Mouse (Mus musculus) ES-E14 (cell line): ENCODE results near the gene Trio. TPM values are rescaled to one million over a fixed set of nuclear protein-coding genes. Genes with fewer than 3 reads are reported as not detected.

Experiments
- DNase-seq: peaks from one replicate; pipeline ENCODE4 v3.0.0-alpha.2; 2013; ENCODE audit warnings: low read depth, low spot score
- H3K27ac ChIP-seq: 2 replicates; pipeline ENCODE4 v1.5.1; 2012; ENCODE audit warnings: low read depth, mild to moderate bottlenecking, low read length, moderate library complexity, mixed read lengths; ENCODE audit not compliant: poor library complexity, insufficient read depth, severe bottlenecking
- H3K36me3 ChIP-seq: 2 replicates; pipeline ENCODE4 v1.6.1; 2012; ENCODE audit warnings: mild to moderate bottlenecking, low read length, moderate library complexity, mixed read lengths; ENCODE audit not compliant: control insufficient read depth, poor library complexity, insufficient read depth, severe bottlenecking
- H3K4me1 ChIP-seq, 2 experiments: fragments of 150-350 bp in 1 of 2; sonication (generic) in 1 of 2; 2 replicates each; pipeline ENCODE4 v1.6.1; 2012; ENCODE audit warnings: low read length in 2 of 2, mild to moderate bottlenecking in 1 of 2, mixed read lengths in 1 of 2; ENCODE audit not compliant: control insufficient read depth in 2 of 2, insufficient read depth in 2 of 2, poor library complexity in 1 of 2
- H3K4me3 ChIP-seq, 2 experiments: fragments of 150-350 bp in 1 of 2; sonication (generic) in 1 of 2; 2 replicates each; pipeline ENCODE4 v1.5.1; 2012; ENCODE audit warnings: low read length in 2 of 2, low read depth in 1 of 2, mild to moderate bottlenecking in 1 of 2, mixed read lengths in 1 of 2; ENCODE audit not compliant: insufficient read depth in 1 of 2, poor library complexity in 1 of 2, severe bottlenecking in 1 of 2
- H3K9ac ChIP-seq: 2 replicates; pipeline ENCODE4 v1.6.1; 2012; ENCODE audit warnings: low read depth, mild to moderate bottlenecking, low read length, mixed read lengths; ENCODE audit not compliant: poor library complexity, insufficient read depth, severe bottlenecking
- H3K9me3 ChIP-seq: fragments of 150-350 bp; sonication (generic); 2 replicates; pipeline ENCODE4 v1.6.1; 2012; ENCODE audit warnings: low read depth, mild to moderate bottlenecking, low read length; ENCODE audit not compliant: control insufficient read depth, insufficient read depth
- CHD2 ChIP-seq: IDR thresholded peaks from 2 replicates; pipeline ENCODE4 v1.6.1; 2014; ENCODE audit warnings: mild to moderate bottlenecking, low read depth, low read length, inconsistent platforms
- HCFC1 ChIP-seq: IDR thresholded peaks from 2 replicates; pipeline ENCODE4 v1.6.1; 2012; ENCODE audit warnings: low read length, inconsistent platforms, borderline replicate concordance; ENCODE audit not compliant: insufficient read depth
- MAFK ChIP-seq: IDR thresholded peaks from 2 replicates; pipeline ENCODE4 v1.6.1; 2014; ENCODE audit warnings: mild to moderate bottlenecking, low read depth, low read length, inconsistent platforms; ENCODE audit not compliant: insufficient read depth
- ZC3H11A ChIP-seq: IDR thresholded peaks from 2 replicates; pipeline ENCODE4 v1.6.1; 2012; ENCODE audit warnings: low read depth, mild to moderate bottlenecking, inconsistent platforms, low read length, borderline replicate concordance
- ZNF384 ChIP-seq: IDR thresholded peaks from 2 replicates; pipeline ENCODE4 v1.6.1; 2012; ENCODE audit warnings: low read depth, low read length, inconsistent platforms
- in situ Hi-C, 2 experiments: fragments of 600-800 bp; cut with MboI; formaldehyde crosslinking; loops; one replicate each; pipeline ENCODE4 v1.15.1; 2025; ENCODE audit warnings: low sequenced_read_pairs in 2 of 2, inconsistent platforms in 1 of 2; ENCODE audit not compliant: unreplicated experiment in 2 of 2
- total RNA-seq: library from RNA; depleted of rRNA; stranded (reverse); fragments of 300-350 nt; gene quantifications from 2 replicates; pipeline ENCODE4 v1.2.3, GENCODE M21; 2012

Gene Trio
- total RNA-seq, 1 experiment: 34.4 TPM

DNA sequence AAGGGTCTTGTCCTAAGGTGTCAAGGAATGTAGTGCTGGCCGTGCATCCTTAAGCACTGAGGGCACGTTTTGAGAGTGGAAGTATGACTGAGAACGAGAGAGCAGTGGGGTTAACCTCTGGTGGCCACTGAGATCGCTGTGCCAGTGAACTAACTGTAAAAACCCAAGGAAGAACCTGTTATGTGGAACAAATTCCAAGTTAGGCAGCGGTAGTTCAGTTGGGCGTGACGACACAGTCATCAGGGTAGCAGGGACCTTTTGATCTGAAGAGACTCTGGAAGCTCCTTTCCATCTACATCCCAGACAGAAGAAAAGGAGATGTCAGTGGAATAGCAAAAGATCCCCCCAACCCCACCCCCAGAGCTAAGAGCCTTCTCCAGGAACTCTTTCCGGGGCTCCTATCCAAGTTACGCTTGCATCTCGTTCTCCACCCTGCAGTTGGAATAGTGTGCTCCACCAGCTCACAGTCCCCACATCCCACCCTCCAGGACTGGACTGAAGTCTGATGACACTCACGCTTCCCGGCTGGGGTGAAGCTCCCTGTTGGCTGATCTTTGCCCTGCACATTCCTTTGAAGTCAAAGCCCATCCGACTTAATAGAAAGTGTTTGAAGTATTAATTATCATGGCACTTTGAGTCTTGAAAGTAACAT, 38.6 kb upstream of the Trio start:
- TF ChIP-seq ZC3H11A: no peak
- no peak for TF ChIP-seq HCFC1
- TF ChIP-seq MAFK: no peak
- TF ChIP-seq CHD2: no peak
- TF ChIP-seq ZNF384: no peak
- no peak for DNase-seq
- in situ Hi-C loops: no loop called here
- H3K9me3 ChIP-seq: no peaks in the 10 kb centered on the region
- no peak overlapping the region for H3K4me3 ChIP-seq
- no peaks in the 10 kb centered on the region for H3K36me3 ChIP-seq
- no peak overlapping the region for H3K27ac ChIP-seq
- H3K9ac ChIP-seq: no peak overlapping the region
- peaks cover 1 to 5% of the 10 kb centered on the region in 2 experiments; a peak in 2 of 4 replicates for H3K4me1 ChIP-seq

DNA sequence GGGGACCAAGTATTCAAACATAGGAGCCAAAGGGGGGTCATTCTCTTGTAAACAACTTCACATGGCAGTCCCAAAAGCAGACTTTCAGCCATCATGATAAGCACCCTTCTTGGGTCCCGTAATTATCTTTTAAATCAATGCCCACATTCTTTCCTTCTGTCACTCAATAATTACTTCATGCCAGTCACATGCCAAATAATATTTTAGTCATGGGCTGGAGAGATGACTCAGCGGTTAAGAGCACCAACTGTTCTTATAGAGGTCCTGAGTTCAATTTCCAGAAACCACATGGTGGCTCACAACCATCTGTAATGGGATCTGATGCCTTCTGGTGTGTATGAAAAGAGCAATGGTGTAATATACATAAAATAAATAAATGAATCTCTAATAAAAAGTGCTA, 37.8 kb upstream of the Trio start:
- TF ChIP-seq MAFK (no peak), HCFC1 (no peak), CHD2 (no peak)
- H3K4me3 ChIP-seq: no peak overlapping the region
- in situ Hi-C loops: no loop called here
- H3K9me3 ChIP-seq: no peaks in the 10 kb centered on the region
- peaks cover 1 to 5% of the 10 kb centered on the region in 2 experiments; a peak in 2 of 4 replicates for H3K4me1 ChIP-seq
- no peaks in the 10 kb centered on the region for H3K36me3 ChIP-seq
- H3K9ac ChIP-seq: no peak overlapping the region
- no peak overlapping the region for H3K27ac ChIP-seq
- DNase-seq: no peak

DNA sequence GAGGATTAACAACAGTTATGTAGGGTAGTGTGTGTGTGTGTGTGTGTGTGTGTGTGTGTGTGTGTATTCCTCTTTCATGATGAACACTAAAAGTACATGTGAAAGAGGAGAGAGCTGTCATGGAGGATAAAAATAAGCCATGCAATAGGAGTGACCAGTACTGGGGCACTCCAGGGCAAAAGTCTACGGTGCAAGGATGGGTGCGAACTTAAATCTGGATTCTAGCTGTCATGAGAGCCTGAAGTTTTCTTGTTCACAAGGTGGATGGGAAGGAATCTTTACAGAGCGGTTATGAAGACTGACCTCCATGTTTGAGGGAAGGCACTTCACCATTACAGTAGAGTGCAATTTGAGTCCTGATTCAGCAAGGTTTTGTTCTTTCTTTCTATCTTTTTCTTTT, 36.4 kb upstream of the Trio start:
- H3K36me3 ChIP-seq: no peaks in the 10 kb centered on the region
- in situ Hi-C loops: no loop called here
- DNase-seq: no peak
- no peaks in the 10 kb centered on the region for H3K9me3 ChIP-seq
- TF ChIP-seq ZC3H11A: no peak
- TF ChIP-seq CHD2: no peak
- TF ChIP-seq MAFK: no peak
- no peak for TF ChIP-seq ZNF384
- TF ChIP-seq HCFC1: no peak
- H3K4me1 ChIP-seq: peaks cover 1 to 5% of the 10 kb centered on the region in 2 experiments; a peak in 2 of 4 replicates
- no peak overlapping the region for H3K9ac ChIP-seq
- H3K27ac ChIP-seq: no peak overlapping the region
- no peak overlapping the region for H3K4me3 ChIP-seq

DNA sequence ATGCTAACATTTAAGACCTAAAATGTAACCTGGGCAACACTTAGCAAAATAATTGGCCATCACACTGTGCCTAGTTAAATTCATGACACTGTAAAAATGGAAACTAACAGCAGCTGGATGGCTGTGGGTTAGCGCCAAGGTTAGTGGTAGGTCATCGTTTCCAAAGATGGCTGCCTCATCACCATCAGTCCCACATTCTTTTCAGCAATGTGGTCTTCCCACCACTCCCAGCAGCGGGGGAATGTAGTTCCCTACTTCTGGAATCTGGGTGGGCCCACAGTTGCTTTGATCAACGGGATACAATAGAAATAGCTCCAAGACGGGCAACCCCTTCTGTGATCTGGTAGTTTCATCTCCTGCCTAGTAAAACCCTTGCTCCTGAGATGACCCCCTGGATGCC, 35.3 kb upstream of the Trio start:
- Histone ChIP-seq H3K27ac (no peak overlapping the region), H3K4me1 (peaks cover 1 to 5% of the 10 kb centered on the region in 2 experiments; a peak in 2 of 4 replicates), H3K9ac (no peak overlapping the region), H3K4me3 (no peak overlapping the region), H3K9me3 (no peaks in the 10 kb centered on the region), H3K36me3 (no peaks in the 10 kb centered on the region)
- DNase-seq: peak; percentile 50
- TF ChIP-seq ZNF384 (no peak), CHD2 (0 out of 2 replicates have a peak, but pooled peaks have one; percentile 12), HCFC1 (no peak), MAFK (no peak), ZC3H11A (no peak)
- in situ Hi-C loops: no loop called here

DNA sequence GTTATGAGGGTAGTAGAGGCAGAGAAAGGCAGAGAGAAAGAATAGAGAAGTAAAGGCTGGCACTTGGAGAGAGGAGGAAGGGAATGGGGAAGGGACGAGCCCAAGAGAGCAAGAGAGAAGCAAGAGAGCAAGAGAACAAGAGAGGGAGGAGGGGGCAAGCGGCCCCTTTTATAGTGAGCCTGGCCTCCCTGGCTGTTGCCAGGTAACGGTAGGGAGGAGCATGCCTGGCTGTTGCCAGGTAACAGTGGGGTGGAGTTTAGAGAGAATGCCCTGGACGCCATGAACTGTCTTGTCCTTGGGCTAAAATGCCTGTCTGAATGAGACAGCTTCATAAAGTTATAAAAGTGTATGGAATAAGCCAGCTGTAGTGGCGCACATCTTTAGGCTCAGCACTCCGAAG, 34.8 kb upstream of the Trio start:
- H3K36me3 ChIP-seq: no peaks in the 10 kb centered on the region
- peaks cover 1 to 5% of the 10 kb centered on the region in 2 experiments; a peak in 2 of 4 replicates for H3K4me1 ChIP-seq
- DNase-seq: peak; percentile 68
- in situ Hi-C loops: no loop called here
- no peak overlapping the region for H3K4me3 ChIP-seq
- H3K27ac ChIP-seq: no peak overlapping the region
- no peak for TF ChIP-seq CHD2
- H3K9me3 ChIP-seq: no peaks in the 10 kb centered on the region
- H3K9ac ChIP-seq: no peak overlapping the region
